Mouse (Mus musculus) C2C12 (cell line): ENCODE measurements around the gene Gm11444. TPM values are rescaled to one million over a fixed set of nuclear protein-coding genes. Genes with fewer than 3 reads are reported as not detected.

ENCODE experiments used
- H3K27me3 ChIP-seq: one replicate; pipeline ENCODE4 v1.6.1; 2011; ENCODE audit not compliant: control insufficient read depth, insufficient read depth, insufficient read length
- H3K36me3 ChIP-seq: one replicate; pipeline ENCODE4 v1.6.1; 2011; ENCODE audit not compliant: control insufficient read depth, insufficient read depth
- H3K4me3 ChIP-seq: one replicate; pipeline ENCODE4 v1.5.1; 2011; ENCODE audit warnings: mild to moderate bottlenecking, control low read depth; ENCODE audit not compliant: poor library complexity, insufficient read depth, severe bottlenecking
- H3K79me2 ChIP-seq: one replicate; pipeline ENCODE4 v1.6.1; 2011; ENCODE audit not compliant: control insufficient read depth, insufficient read depth
- H3K79me3 ChIP-seq: one replicate; pipeline ENCODE4 v1.6.1; 2011; ENCODE audit warnings: low read depth, control low read depth
- H3ac ChIP-seq: one replicate; pipeline ENCODE3; 2011; ENCODE audit warnings: low read depth; ENCODE audit not compliant: control insufficient read depth, insufficient read length
- CEBPB ChIP-seq: IDR thresholded peaks from one replicate; pipeline ENCODE4 v1.6.1; 2011; ENCODE audit warnings: low read depth, mild to moderate bottlenecking, control low read depth, moderate library complexity
- CTCF ChIP-seq: IDR thresholded peaks from one replicate; pipeline ENCODE4 v1.5.1; 2011; ENCODE audit not compliant: control insufficient read depth, insufficient read depth, insufficient read length
- FOSL1 ChIP-seq: IDR thresholded peaks from one replicate; pipeline ENCODE4 v1.8.0; 2011; ENCODE audit warnings: mild to moderate bottlenecking, low read length; ENCODE audit not compliant: poor library complexity, insufficient read depth, severe bottlenecking
- MAX ChIP-seq: IDR thresholded peaks from one replicate; pipeline ENCODE4 v1.6.1; 2011; ENCODE audit warnings: mild to moderate bottlenecking, control low read depth
- MYOD1 ChIP-seq: IDR thresholded peaks from one replicate; pipeline ENCODE4 v1.6.1; 2011; ENCODE audit warnings: low read depth; ENCODE audit not compliant: control insufficient read depth, insufficient read length
- MYOG ChIP-seq: IDR thresholded peaks from one replicate; pipeline ENCODE4 v1.6.1; 2011; ENCODE audit not compliant: control insufficient read depth, insufficient read length; ENCODE audit errors: extremely low read depth
- USF1 ChIP-seq: IDR thresholded peaks from one replicate; pipeline ENCODE4 v1.6.1; 2011; ENCODE audit warnings: low read depth, mild to moderate bottlenecking, control low read depth, moderate library complexity
- polyA plus RNA-seq: library from polyadenylated mRNA; unstranded; fragments of >200 nt; fragmentation: generic; extraction: Trizol; gene quantifications from one replicate; pipeline ENCODE4 v1.2.1, GENCODE M21; 2012; ENCODE audit warnings: missing spikeins

Gm11444 gene
- polyA plus RNA-seq, 1 experiment, result not detected

GRCm38 (mm10) chr11:85842596-85843346, 7.4 kb downstream of the Gm11444 start:
- Histone ChIP-seq H3K27me3 (no peaks in the 10 kb centered on the region), H3K36me3 (no peaks in the 10 kb centered on the region), H3K4me3 (no peak overlapping the region), H3ac (no peak overlapping the region), H3K79me3 (no peaks in the 10 kb centered on the region), H3K79me2 (no peaks in the 10 kb centered on the region)
- no peak for TF ChIP-seq MAX
- TF ChIP-seq CTCF, result no peak
- TF ChIP-seq MYOG, result no peak
- TF ChIP-seq CEBPB, result no peak
- TF ChIP-seq USF1, result no peak
- no peak for TF ChIP-seq MYOD1
- no peak for TF ChIP-seq FOSL1

- H3K79me2 ChIP-seq, result no peaks in the 10 kb centered on the region
- no peaks in the 10 kb centered on the region for H3K36me3 ChIP-seq
- no peak overlapping the region for H3K4me3 ChIP-seq
- no peaks in the 10 kb centered on the region for H3K27me3 ChIP-seq
- peak; percentile 64 for TF ChIP-seq CTCF
- TF ChIP-seq MAX, result no peak
- H3ac ChIP-seq, result no peak overlapping the region
- no peaks in the 10 kb centered on the region for H3K79me3 ChIP-seq
These were observed 8.2 kb downstream of the Gm11444 start for GRCm38 (mm10) chr11:85841980-85842379.

GRCm38 (mm10) chr11:85841211-85841681, 8.9 kb downstream of the Gm11444 start:
- H3K79me2 ChIP-seq, result no peaks in the 10 kb centered on the region
- H3K79me3 ChIP-seq, result no peaks in the 10 kb centered on the region
- TF ChIP-seq FOSL1, result no peak
- no peak for TF ChIP-seq MYOD1
- no peak for TF ChIP-seq CTCF
- TF ChIP-seq MAX, result no peak
- TF ChIP-seq CEBPB, result no peak
- no peak for TF ChIP-seq USF1
- TF ChIP-seq MYOG, result no peak
- no peak overlapping the region for H3ac ChIP-seq
- no peaks in the 10 kb centered on the region for H3K27me3 ChIP-seq
- no peaks in the 10 kb centered on the region for H3K36me3 ChIP-seq
- H3K4me3 ChIP-seq, result no peak overlapping the region

GRCm38 (mm10) chr11:85840803-85841145, 9.4 kb downstream of the Gm11444 start:
- H3K27me3 ChIP-seq, result no peaks in the 10 kb centered on the region
- no peak for TF ChIP-seq USF1
- no peak for TF ChIP-seq MYOD1
- TF ChIP-seq FOSL1, result no peak
- TF ChIP-seq MAX, result no peak
- no peak for TF ChIP-seq CTCF
- no peak for TF ChIP-seq CEBPB
- no peak for TF ChIP-seq MYOG
- no peak overlapping the region for H3K4me3 ChIP-seq
- H3K36me3 ChIP-seq, result no peaks in the 10 kb centered on the region
- H3ac ChIP-seq, result no peak overlapping the region
- H3K79me2 ChIP-seq, result no peaks in the 10 kb centered on the region
- no peaks in the 10 kb centered on the region for H3K79me3 ChIP-seq

- Histone ChIP-seq H3ac (no peak overlapping the region), H3K79me2 (no peaks in the 10 kb centered on the region), H3K36me3 (no peaks in the 10 kb centered on the region), H3K4me3 (no peak overlapping the region), H3K27me3 (no peaks in the 10 kb centered on the region), H3K79me3 (no peaks in the 10 kb centered on the region)
- no peak for TF ChIP-seq MAX
- TF ChIP-seq MYOD1, result no peak
- no peak for TF ChIP-seq USF1
- no peak for TF ChIP-seq CEBPB
- TF ChIP-seq MYOG, result no peak
- TF ChIP-seq FOSL1, result no peak
- TF ChIP-seq CTCF, result no peak
These were observed 9.9 kb downstream of the Gm11444 start for GRCm38 (mm10) chr11:85840031-85840802.
